Mouse (Mus musculus): ENCODE measurements around the gene Aurkc.
"Not testable (repeated sequence)": the region's sequence is repeated elsewhere in the genome, so short reads cannot be mapped to it uniquely, and the experiment has no call there.

Aurkc gene

GRCm38 (mm10) chr7:6995251-6995650 is at the start of gene Aurkc:
Gene Aurkc (plus strand): TSS chr7:6995300.
- DNase-seq (ENCODE audit: low spot score), result not testable (repeated sequence)

GRCm38 (mm10) chr7:6948061-6948460 is 47.0 kb upstream of the Aurkc start:
- not testable (repeated sequence) for DNase-seq (ENCODE audit: low spot score)

- DNase-seq (ENCODE audit: low spot score), result no peak
Observed at GRCm38 (mm10) chr7:6956576-6956975, 38.5 kb upstream of the Aurkc start.

- DNase-seq (ENCODE audit: low spot score), result no peak
Observed at GRCm38 (mm10) chr7:6958574-6958973, 36.5 kb upstream of the Aurkc start.

GRCm38 (mm10) chr7:6973566-6973965 is 21.5 kb upstream of the Aurkc start:
- no peak for DNase-seq (ENCODE audit: low spot score)

- no peak for DNase-seq (ENCODE audit: low spot score)
Observed at GRCm38 (mm10) chr7:6976890-6977289, 18.2 kb upstream of the Aurkc start.

- not testable (repeated sequence) for DNase-seq (ENCODE audit: low spot score)
Observed at GRCm38 (mm10) chr7:6998914-6999313, 3.8 kb downstream of the Aurkc start.

- DNase-seq (ENCODE audit: low spot score), result not testable (repeated sequence)
Observed at GRCm38 (mm10) chr7:7005441-7005840, 10.3 kb downstream of the Aurkc start.

GRCm38 (mm10) chr7:7027445-7027844 is 32.3 kb downstream of the Aurkc start:
- DNase-seq (ENCODE audit: low spot score), result no peak

- not testable (repeated sequence) for DNase-seq (ENCODE audit: low spot score)
Observed at GRCm38 (mm10) chr7:7049659-7050320, 54.7 kb downstream of the Aurkc start.
